Mouse (Mus musculus): Measurements from ENCODE around the gene Slc37a3. TPM values are rescaled to one million over a fixed set of nuclear protein-coding genes. Genes with fewer than 3 reads are reported as not detected.
A peak's percentile ranks its signal among the peaks of the same experiment; 100 is the strongest.

The Slc37a3 gene
- polyA plus RNA-seq, 1 experiment from 2014 or later = 56.3 TPM

GRCm38 (mm10) chr6:39311786-39312185, 65.7 kb downstream of the Slc37a3 start:
- no peak for ATAC-seq
- no peak overlapping the region for H3K27ac ChIP-seq
- H3K36me3 ChIP-seq (ENCODE audit: poor library complexity, severe bottlenecking) = no peaks in the 10 kb centered on the region
- no peak overlapping the region for H3K9ac ChIP-seq
- no peaks in the 10 kb centered on the region for H3K9me3 ChIP-seq (replicated peaks)
- WGBS = 93% methylated on average over 3 of the region's 3 CpGs
- H3K4me1 ChIP-seq = no peaks in the 10 kb centered on the region
- H3K4me3 ChIP-seq = no peak overlapping the region
- no peaks in the 10 kb centered on the region for H3K27me3 ChIP-seq
- no peak overlapping the region for H3K4me2 ChIP-seq

DNA sequence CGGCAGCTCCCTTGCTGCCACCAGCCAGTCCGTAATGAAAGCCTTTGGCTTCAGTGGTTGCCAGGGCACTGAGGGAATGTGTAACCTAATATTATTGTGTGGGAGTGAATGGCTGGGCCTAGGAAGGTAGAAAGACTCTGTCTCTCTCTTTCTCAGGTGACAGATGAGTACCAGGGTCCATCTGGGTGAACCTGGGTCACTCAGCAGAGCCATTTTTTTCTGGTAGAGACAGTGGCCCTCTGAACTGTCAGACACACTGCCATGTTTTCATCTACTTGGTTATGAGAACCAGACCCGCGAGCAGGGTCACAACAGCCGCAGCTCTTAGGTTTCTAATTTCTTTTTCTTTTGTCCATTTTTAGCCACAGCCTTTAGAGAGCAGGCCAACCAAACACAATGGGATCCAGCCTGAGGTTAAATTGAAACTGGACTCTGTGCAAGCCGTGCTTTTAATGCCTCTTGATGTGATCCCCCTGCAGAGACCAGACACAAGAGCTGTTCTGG, 73.1 kb downstream of the Slc37a3 start:
- Histone ChIP-seq H3K27ac (peak overlapping the region; percentile 4; the same call in 1 of the 2 replicates), H3K4me3 (no peak overlapping the region), H3K4me2 (no peak overlapping the region), H3K36me3 (ENCODE audit: poor library complexity, severe bottlenecking) (no peaks in the 10 kb centered on the region), H3K9me3 (replicated peaks) (no peaks in the 10 kb centered on the region), H3K9ac (no peak overlapping the region), H3K27me3 (no peaks in the 10 kb centered on the region), H3K4me1 (peaks cover 9% of the 10 kb centered on the region)
- WGBS = 10% methylated on average over 6 of the region's 6 CpGs
- ATAC-seq = no peak; the same call in 1 of the 2 replicates

- Histone ChIP-seq H3K4me1 (peaks cover 9% of the 10 kb centered on the region), H3K27me3 (no peaks in the 10 kb centered on the region), H3K4me3 (no peak overlapping the region), H3K4me2 (no peak overlapping the region), H3K9me3 (replicated peaks) (no peaks in the 10 kb centered on the region), H3K27ac (no peak overlapping the region), H3K36me3 (ENCODE audit: poor library complexity, severe bottlenecking) (no peaks in the 10 kb centered on the region), H3K9ac (no peak overlapping the region)
- 82% methylated on average over 3 of the region's 3 CpGs for WGBS
- no peak for ATAC-seq
Measured at GRCm38 (mm10) chr6:39301484-39301883, 76.0 kb downstream of the Slc37a3 start.

DNA sequence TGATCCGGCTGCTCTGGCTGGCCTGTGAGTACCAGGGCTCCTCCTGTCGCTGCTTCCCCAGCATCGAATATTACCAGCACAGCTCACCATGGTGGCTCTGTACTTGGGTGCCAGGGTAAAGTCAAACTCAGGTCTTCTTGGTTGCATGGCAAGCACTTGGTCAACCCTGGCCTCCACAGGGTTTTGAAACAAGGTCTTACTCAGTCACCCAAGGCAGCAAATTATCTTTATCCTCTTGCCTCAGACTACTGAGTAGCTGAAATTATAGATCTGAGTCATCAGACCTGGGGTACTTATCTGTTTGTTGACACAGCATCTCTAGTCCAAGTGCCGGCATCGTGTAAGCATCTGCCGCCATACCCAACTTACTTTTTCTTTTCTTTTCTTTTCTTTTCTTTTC, 80.4 kb downstream of the Slc37a3 start:
- 0 out of 2 replicates have a peak, but pooled peaks cover 7% of the 10 kb centered on the region for H3K4me1 ChIP-seq
- WGBS = 94% methylated on average over 6 of the region's 6 CpGs
- ATAC-seq = no peak
- H3K4me2 ChIP-seq = no peak overlapping the region
- H3K4me3 ChIP-seq = no peak overlapping the region
- no peak overlapping the region for H3K27ac ChIP-seq
- no peaks in the 10 kb centered on the region for H3K27me3 ChIP-seq
- H3K36me3 ChIP-seq (ENCODE audit: poor library complexity, severe bottlenecking) = no peaks in the 10 kb centered on the region
- H3K9me3 ChIP-seq (replicated peaks) = no peaks in the 10 kb centered on the region
- no peak overlapping the region for H3K9ac ChIP-seq

GRCm38 (mm10) chr6:39296474-39296873, 81.0 kb downstream of the Slc37a3 start:
- Histone ChIP-seq H3K4me3 (no peak overlapping the region), H3K4me2 (no peak overlapping the region), H3K36me3 (ENCODE audit: poor library complexity, severe bottlenecking) (no peaks in the 10 kb centered on the region), H3K27ac (no peak overlapping the region), H3K9ac (no peak overlapping the region), H3K9me3 (replicated peaks) (no peaks in the 10 kb centered on the region), H3K27me3 (no peaks in the 10 kb centered on the region), H3K4me1 (0 out of 2 replicates have a peak, but pooled peaks cover 7% of the 10 kb centered on the region)
- ATAC-seq = no peak
- 81% methylated on average over 4 of the region's 4 CpGs for WGBS

DNA sequence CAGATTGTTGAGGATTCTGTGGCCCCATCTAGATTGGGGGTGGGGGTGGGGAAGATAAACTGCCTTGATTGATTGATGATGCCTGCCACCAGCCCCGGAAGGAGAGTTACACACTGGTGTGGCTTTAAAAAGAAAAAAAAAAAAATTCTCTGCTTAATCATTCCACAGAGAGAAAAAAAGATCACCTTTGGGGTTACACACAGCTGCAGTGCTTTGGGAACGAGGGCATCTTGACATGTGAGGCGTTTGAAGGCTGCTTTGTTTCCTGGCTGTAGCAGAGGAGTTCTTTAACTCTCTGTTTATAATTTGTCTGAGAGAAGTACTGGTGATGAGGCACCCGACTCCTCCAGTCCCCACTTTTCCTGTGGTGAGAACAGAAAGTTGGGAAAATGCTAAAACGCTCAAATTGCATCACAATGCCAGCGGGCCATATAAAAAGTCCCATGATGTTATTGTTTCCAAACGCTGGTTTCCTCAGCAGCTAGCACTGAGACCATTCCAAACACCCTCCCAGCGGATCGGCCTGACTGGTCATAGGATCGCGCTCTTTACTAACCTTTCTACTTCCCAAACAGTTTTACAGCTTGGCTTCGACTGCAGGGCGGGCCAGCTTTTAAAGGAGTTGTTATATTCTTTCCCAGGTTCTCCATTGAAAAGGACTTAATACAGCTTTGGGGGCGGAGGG, 81.6 kb downstream of the Slc37a3 start:
- no peak overlapping the region for H3K27ac ChIP-seq
- ATAC-seq = no peak
- no peak overlapping the region for H3K4me2 ChIP-seq
- no peaks in the 10 kb centered on the region for H3K9me3 ChIP-seq (replicated peaks)
- no peak overlapping the region for H3K4me3 ChIP-seq
- no peak overlapping the region for H3K9ac ChIP-seq
- no peaks in the 10 kb centered on the region for H3K36me3 ChIP-seq (ENCODE audit: poor library complexity, severe bottlenecking)
- WGBS = 45% methylated on average over 14 of the region's 14 CpGs
- no peaks in the 10 kb centered on the region for H3K27me3 ChIP-seq
- 0 out of 2 replicates have a peak, but pooled peaks cover 7% of the 10 kb centered on the region for H3K4me1 ChIP-seq

DNA sequence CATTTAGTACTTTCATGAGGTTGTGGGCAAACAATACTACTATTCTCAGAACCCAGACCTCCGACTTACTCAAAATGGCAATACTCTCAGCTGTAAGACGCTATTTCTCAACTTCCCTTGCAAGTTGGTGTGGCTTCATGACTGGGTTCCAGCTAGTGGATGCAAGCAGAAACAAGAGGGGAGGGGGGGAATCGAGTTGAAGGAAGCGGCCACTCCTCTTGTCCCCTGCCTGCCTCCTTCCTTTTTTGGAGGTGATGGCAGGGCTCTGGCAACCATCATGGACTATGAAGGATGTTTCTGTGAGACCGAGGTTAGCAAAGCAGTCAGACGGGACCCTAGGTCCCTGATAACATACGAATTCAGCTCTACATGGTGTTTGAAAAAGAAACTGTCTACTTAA, 87.8 kb downstream of the Slc37a3 start:
- no peak overlapping the region for H3K9ac ChIP-seq
- H3K27me3 ChIP-seq = no peaks in the 10 kb centered on the region
- H3K9me3 ChIP-seq (replicated peaks) = no peaks in the 10 kb centered on the region
- 73% methylated on average over 7 of the region's 7 CpGs for whole genome bisulfite sequencing
- H3K4me3 ChIP-seq = no peak overlapping the region
- ATAC-seq = no peak
- 0 out of 2 replicates have a peak, but pooled peaks cover 2% of the 10 kb centered on the region for H3K4me1 ChIP-seq
- no peaks in the 10 kb centered on the region for H3K36me3 ChIP-seq (ENCODE audit: poor library complexity, severe bottlenecking)
- no peak overlapping the region for H3K27ac ChIP-seq
- H3K4me2 ChIP-seq = no peak overlapping the region

- H3K9me3 ChIP-seq (replicated peaks) = no peaks in the 10 kb centered on the region
- H3K27ac ChIP-seq = no peak overlapping the region
- H3K36me3 ChIP-seq (ENCODE audit: poor library complexity, severe bottlenecking) = no peaks in the 10 kb centered on the region
- no peak for ATAC-seq
- H3K4me1 ChIP-seq = 0 out of 2 replicates have a peak, but pooled peaks cover 2% of the 10 kb centered on the region
- WGBS = 87% methylated on average over 3 of the region's 3 CpGs
- no peak overlapping the region for H3K4me3 ChIP-seq
- H3K27me3 ChIP-seq = no peaks in the 10 kb centered on the region
- no peak overlapping the region for H3K9ac ChIP-seq
- no peak overlapping the region for H3K4me2 ChIP-seq
Measured at GRCm38 (mm10) chr6:39287782-39288181, 89.7 kb downstream of the Slc37a3 start.

GRCm38 (mm10) chr6:39286732-39287083, 90.8 kb downstream of the Slc37a3 start:
- no peaks in the 10 kb centered on the region for H3K9me3 ChIP-seq (replicated peaks)
- no peak for ATAC-seq
- WGBS = 19% methylated on average over 5 of the region's 5 CpGs
- H3K4me3 ChIP-seq = no peak overlapping the region
- H3K27ac ChIP-seq = no peak overlapping the region
- 0 out of 2 replicates have a peak, but pooled peaks cover 2% of the 10 kb centered on the region for H3K4me1 ChIP-seq
- H3K4me2 ChIP-seq = no peak overlapping the region
- H3K27me3 ChIP-seq = no peaks in the 10 kb centered on the region
- H3K36me3 ChIP-seq (ENCODE audit: poor library complexity, severe bottlenecking) = no peaks in the 10 kb centered on the region
- no peak overlapping the region for H3K9ac ChIP-seq

DNA sequence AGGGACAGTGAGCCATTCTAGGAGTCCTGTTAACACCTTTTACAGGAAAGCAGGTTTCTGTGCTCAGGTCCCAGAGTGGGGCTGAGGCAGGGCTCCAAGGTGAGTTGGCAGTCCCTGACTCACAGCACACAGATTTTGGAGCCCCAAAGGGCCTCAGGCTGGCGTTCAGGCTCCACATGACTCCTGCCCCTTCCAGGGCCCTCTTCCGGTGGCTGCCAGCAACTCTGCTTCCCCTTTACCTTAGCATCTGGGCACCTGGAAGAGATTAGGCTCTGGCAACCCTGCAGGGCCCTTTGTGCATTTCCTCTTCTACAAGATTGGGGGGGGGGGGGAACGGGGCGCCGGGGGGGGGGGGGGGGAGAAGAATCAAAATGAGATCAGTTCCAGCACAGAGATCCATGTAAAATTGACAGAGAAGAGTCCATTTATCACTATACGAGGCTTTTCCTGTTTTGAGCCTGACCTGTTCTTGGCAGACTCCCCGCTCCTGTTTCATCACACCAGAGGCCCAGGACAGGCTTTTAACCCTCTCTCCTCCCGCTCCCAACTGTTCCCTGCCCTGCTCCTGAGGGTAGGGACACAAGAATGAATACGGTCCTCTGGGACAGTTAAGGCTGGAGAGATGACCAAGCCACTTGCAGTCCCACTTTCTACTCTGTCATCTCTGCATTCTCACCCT, 91.3 kb downstream of the Slc37a3 start:
- H3K27ac ChIP-seq = no peak overlapping the region
- H3K4me2 ChIP-seq = no peak overlapping the region
- no peak overlapping the region for H3K4me3 ChIP-seq
- H3K9ac ChIP-seq = no peak overlapping the region
- ATAC-seq = no peak
- H3K4me1 ChIP-seq = 0 out of 2 replicates have a peak, but pooled peaks cover 2% of the 10 kb centered on the region
- H3K27me3 ChIP-seq = no peaks in the 10 kb centered on the region
- WGBS = 38% methylated on average over 6 of the region's 9 CpGs
- H3K36me3 ChIP-seq (ENCODE audit: poor library complexity, severe bottlenecking) = no peaks in the 10 kb centered on the region
- H3K9me3 ChIP-seq (replicated peaks) = no peaks in the 10 kb centered on the region

GRCm38 (mm10) chr6:39284836-39285235, 92.6 kb downstream of the Slc37a3 start:
- 94% methylated on average over 3 of the region's 3 CpGs for WGBS
- Histone ChIP-seq H3K4me1 (0 out of 2 replicates have a peak, but pooled peaks cover 2% of the 10 kb centered on the region), H3K4me2 (no peak overlapping the region), H3K9me3 (replicated peaks) (no peaks in the 10 kb centered on the region), H3K36me3 (ENCODE audit: poor library complexity, severe bottlenecking) (no peaks in the 10 kb centered on the region), H3K27ac (no peak overlapping the region), H3K4me3 (no peak overlapping the region), H3K27me3 (no peaks in the 10 kb centered on the region), H3K9ac (no peak overlapping the region)
- no peak for ATAC-seq

Measured in forebrain, embryonic 13.5 days (tissue).